16 mouse cellular contexts compared by ENCODE assay signal in genomic region chr8:122251739-122252138, GRCm38 (mm10).
"Had no signal": no experiment of that assay in that cellular context is flagged by ENCODE, and none has a peak within 500 bp of the region (broad histone marks: within the 10 kb centered on the region; RNA-seq: fewer than 3 reads in every experiment).

No protein-coding gene starts in this region.

- H3K36me3 ChIP-seq: neural tube, embryonic 13.5 days; neural tube, embryonic 15.5 days; stomach, embryonic 15.5 days had no signal

- H3K4me3 ChIP-seq: neural tube, embryonic 13.5 days; neural tube, embryonic 15.5 days; stomach, embryonic 15.5 days had no signal

- H3K9me3 ChIP-seq: neural tube, embryonic 13.5 days; neural tube, embryonic 15.5 days; stomach, embryonic 15.5 days had no signal

- DNase-seq: retina, postnatal 1 day; right cerebral cortex, adult 18-20 months; right cerebral cortex, postnatal 14 days; right cerebral cortex, postnatal 25 days; right cerebral cortex, postnatal 4 days; spleen, adult 18-20 months; thymus, adult 18-20 months; thymus, adult 2 months; thymus, postnatal 14 days; thymus, postnatal 25 days; thymus, postnatal 36 days; thymus, postnatal 4 days had no signal

- H3K27ac ChIP-seq: neural tube, embryonic 13.5 days; neural tube, embryonic 15.5 days; stomach, embryonic 15.5 days; stomach, postnatal 0 days had no signal

- H3K9ac ChIP-seq: neural tube, embryonic 13.5 days; neural tube, embryonic 15.5 days; stomach, embryonic 15.5 days had no signal

- H3K4me2 ChIP-seq: neural tube, embryonic 13.5 days; neural tube, embryonic 15.5 days; stomach, embryonic 15.5 days had no signal

- H3K27me3 ChIP-seq: neural tube, embryonic 13.5 days had no signal
